Comparison of ENCODE assay signal across 9 mouse cellular contexts in genomic region chr14:55015767-55016111, GRCm38 (mm10). TPM values are rescaled to one million over a fixed set of nuclear protein-coding genes. Genes with fewer than 3 reads are reported as not detected.
A peak's percentile ranks its signal among the peaks of the same experiment; 100 is the strongest.
DNase-seq lines count a peak whose midpoint lies in the region; ATAC-seq lines count a peak whose summit lies in the region.
"Had no signal": no experiment of that assay in that cellular context is flagged by ENCODE, and none has a peak within 500 bp of the region (broad histone marks: within the 10 kb centered on the region; RNA-seq: fewer than 3 reads in every experiment).

No protein-coding gene starts in this region.

- no peaks in the 10 kb centered on the region; the same call in 1 of the 2 replicates for H3K9me3 ChIP-seq in kidney, embryonic 16.5 days (ENCODE audit: low read length)
- H3K9me3 ChIP-seq in hindbrain, embryonic 13.5 days, result no peaks in the 10 kb centered on the region
- H3K9me3 ChIP-seq in midbrain, embryonic 13.5 days, result peaks cover 2% of the 10 kb centered on the region; the same call in 1 of the 2 replicates

- under 1% methylated on average over 17 of the region's 17 CpGs for WGBS in kidney, embryonic 16.5 days
- WGBS in hindbrain, embryonic 13.5 days, result 1% methylated on average over 17 of the region's 17 CpGs
- WGBS in midbrain, embryonic 13.5 days, result 0% methylated on average over 17 of the region's 17 CpGs

- peak overlapping the region; percentile 84 for H3K4me2 ChIP-seq in kidney, embryonic 16.5 days (replicated peaks; ENCODE audit: low read depth, low read length)
- H3K4me2 ChIP-seq in hindbrain, embryonic 13.5 days, result peak overlapping the region; percentile 73
- peak overlapping the region; percentile 87 for H3K4me2 ChIP-seq in midbrain, embryonic 13.5 days (replicated peaks)

- intact Hi-C loops in left cerebral cortex, postnatal 36 days (cut with DNase I), result loop anchor here (1.0 to 10.0 kb wide), 3 partner anchors 102 to 301 kb away; partner anchors contain the start of genes Cebpe and Slc22a17

- H3K36me3 ChIP-seq in kidney, embryonic 16.5 days (ENCODE audit: insufficient read depth, low read length), result peaks cover 18% of the 10 kb centered on the region; the same call in 1 of the 2 replicates
- peaks cover 23% of the 10 kb centered on the region for H3K36me3 ChIP-seq in hindbrain, embryonic 13.5 days
- peaks cover 10% of the 10 kb centered on the region for H3K36me3 ChIP-seq in midbrain, embryonic 13.5 days

- no peaks in the 10 kb centered on the region for H3K27me3 ChIP-seq in kidney, embryonic 16.5 days (ENCODE audit: insufficient read depth, low read length)
- no peaks in the 10 kb centered on the region for H3K27me3 ChIP-seq in hindbrain, embryonic 13.5 days
- no peaks in the 10 kb centered on the region for H3K27me3 ChIP-seq in midbrain, embryonic 13.5 days

- no peaks in the 10 kb centered on the region; the same call in 1 of the 2 replicates for H3K4me1 ChIP-seq in kidney, embryonic 16.5 days (ENCODE audit: insufficient read depth, low read length)
- peaks cover 13% of the 10 kb centered on the region; the same call in 1 of the 2 replicates for H3K4me1 ChIP-seq in hindbrain, embryonic 13.5 days (replicated peaks)
- H3K4me1 ChIP-seq in midbrain, embryonic 13.5 days (replicated peaks), result peaks cover 14% of the 10 kb centered on the region

- peak overlapping the region; percentile 89 for H3K4me3 ChIP-seq in kidney, embryonic 16.5 days (ENCODE audit: low read length)
- peak overlapping the region; percentile 68 for H3K4me3 ChIP-seq in hindbrain, embryonic 13.5 days
- peak overlapping the region; percentile 84 for H3K4me3 ChIP-seq in midbrain, embryonic 13.5 days (replicated peaks)

- ATAC-seq in kidney, embryonic 16.5 days (ENCODE audit: low FRiP score, low TSS enrichment), result no peak
- ATAC-seq in hindbrain, embryonic 13.5 days (ENCODE audit: low FRiP score), result no peak
- no peak for ATAC-seq in midbrain, embryonic 13.5 days

- H3K27ac ChIP-seq in kidney, embryonic 16.5 days (ENCODE audit: low read length), result peak overlapping the region; percentile 82
- peak overlapping the region; percentile 71 for H3K27ac ChIP-seq in hindbrain, embryonic 13.5 days
- H3K27ac ChIP-seq in midbrain, embryonic 13.5 days, result peak overlapping the region; percentile 65

- peak overlapping the region; percentile 84 for H3K9ac ChIP-seq in kidney, embryonic 16.5 days (replicated peaks; ENCODE audit: low read length)
- H3K9ac ChIP-seq in hindbrain, embryonic 13.5 days, result peak overlapping the region; percentile 79
- peak overlapping the region; percentile 77 for H3K9ac ChIP-seq in midbrain, embryonic 13.5 days (replicated peaks)

- no peak for DNase-seq in kidney, postnatal 36 days
- peak; percentile 23 for DNase-seq in c-Kit-positive CD71-negative TER-119-negative erythroid progenitor cells, embryonic 14.5 days (ENCODE audit: low read depth)
- no peak for DNase-seq in layer of hippocampus, adult 9-11 months
- DNase-seq in adrenal gland, postnatal 10 days, result no peak
- DNase-seq in left cerebral cortex, postnatal 36 days (ENCODE audit: low spot score in 2 of 2), result no peak

RNA-seq across cellular contexts. Expression of gene Ngdn, which starts 0.5 kb away (rescaled TPM):
- 87.0 and 88.8 TPM in 2 replicates for polyA plus RNA-seq in kidney, embryonic 16.5 days (2015; fragmentation: Nextera tagmentation; extraction: Ambion mirVana)
- polyA plus RNA-seq in hindbrain, embryonic 13.5 days (2015; fragmentation: Nextera tagmentation; extraction: Ambion mirVana), result 53.4 and 53.7 TPM in 2 replicates
- polyA plus RNA-seq in midbrain, embryonic 13.5 days (2015; fragmentation: Nextera tagmentation; extraction: Ambion mirVana), result 60.4 and 62.7 TPM in 2 replicates
- 10 to 100 TPM; 32.9 to 38.1 TPM for total RNA-seq in adrenal gland, postnatal 10 days (2021)
- 10 to 100 TPM; 23.5 to 30.8 TPM for total RNA-seq in left cerebral cortex, postnatal 36 days (2021)

RNA-seq across cellular contexts. Expression of gene Myh7, which starts 21.3 kb away (rescaled TPM):
- 2.4 and 5.0 TPM in 2 replicates for polyA plus RNA-seq in kidney, embryonic 16.5 days (2015; fragmentation: Nextera tagmentation; extraction: Ambion mirVana)
- 8.2 and 9.2 TPM in 2 replicates for polyA plus RNA-seq in hindbrain, embryonic 13.5 days (2015; fragmentation: Nextera tagmentation; extraction: Ambion mirVana)
- 4.6 and 5.3 TPM in 2 replicates for polyA plus RNA-seq in midbrain, embryonic 13.5 days (2015; fragmentation: Nextera tagmentation; extraction: Ambion mirVana)
- 100 to 1,000 TPM in 1 of 2 experiments, 10 to 100 TPM in 1; 24.9 to 114 TPM for total RNA-seq in adrenal gland, postnatal 10 days (2021)
- 10 to 100 TPM; 20.1 to 22.2 TPM for total RNA-seq in left cerebral cortex, postnatal 36 days (2021)

RNA-seq across cellular contexts. Expression of gene Gm17428, which starts 39.0 kb away (rescaled TPM):
- not detected in 2 replicates for polyA plus RNA-seq in kidney, embryonic 16.5 days (2015; fragmentation: Nextera tagmentation; extraction: Ambion mirVana)
- polyA plus RNA-seq in hindbrain, embryonic 13.5 days (2015; fragmentation: Nextera tagmentation; extraction: Ambion mirVana), result not detected in 2 replicates
- not detected in 2 replicates for polyA plus RNA-seq in midbrain, embryonic 13.5 days (2015; fragmentation: Nextera tagmentation; extraction: Ambion mirVana)
- total RNA-seq in adrenal gland, postnatal 10 days (2021), result not detected
- total RNA-seq in left cerebral cortex, postnatal 36 days (2021), result not detected
- polyA plus RNA-seq: brain, embryonic 14.5 days had no signal

RNA-seq across cellular contexts. Expression of gene Myh6, which starts 49.0 kb away (rescaled TPM):
- 1.1 and 1.4 TPM in 2 replicates for polyA plus RNA-seq in kidney, embryonic 16.5 days (2015; fragmentation: Nextera tagmentation; extraction: Ambion mirVana)
- polyA plus RNA-seq in hindbrain, embryonic 13.5 days (2015; fragmentation: Nextera tagmentation; extraction: Ambion mirVana), result 1.2 and 3.0 TPM in 2 replicates
- 0.75 and 1.3 TPM in 2 replicates for polyA plus RNA-seq in midbrain, embryonic 13.5 days (2015; fragmentation: Nextera tagmentation; extraction: Ambion mirVana)
- total RNA-seq in adrenal gland, postnatal 10 days (2021), result 10 to 100 TPM in 1 of 2 experiments, 1 to 10 TPM in 1; 5.1 to 22.1 TPM
- 1 to 10 TPM; 4.2 to 5.2 TPM for total RNA-seq in left cerebral cortex, postnatal 36 days (2021)
